Mouse (Mus musculus): ENCODE data around the gene 4930556J24Rik. TPM values are rescaled to one million over a fixed set of nuclear protein-coding genes. Genes with fewer than 3 reads are reported as not detected.
"Not testable (repeated sequence)": the region's sequence is repeated elsewhere in the genome, so short reads cannot be mapped to it uniquely, and the experiment has no call there.

The 4930556J24Rik gene
- polyA plus RNA-seq, 1 experiment: not detected

GRCm38 (mm10) chr11:3918738-3919137, 57.8 kb downstream of the 4930556J24Rik start:
- no peaks in the 10 kb centered on the region for H3K36me3 ChIP-seq (ENCODE audit: control insufficient read depth, insufficient read depth, low read length)
- H3K4me3 ChIP-seq (ENCODE audit: control insufficient read depth, insufficient read depth, low read length): no peak overlapping the region
- TF ChIP-seq CTCF (IDR thresholded peaks at IDR 0.05; ENCODE audit: borderline replicate concordance, control insufficient read depth, extremely low read depth, insufficient read depth, low read length, poor library complexity) (no peak), POLR2A (IDR thresholded peaks at IDR 0.05; ENCODE audit: control insufficient read depth, extremely low read depth, insufficient read depth, low read length, poor library complexity) (no peak)
- no peak overlapping the region for H3K27ac ChIP-seq (ENCODE audit: control insufficient read depth, insufficient read depth, low read length)
- H3K27me3 ChIP-seq (ENCODE audit: control insufficient read depth, insufficient read depth, low read length): no peaks in the 10 kb centered on the region
- H3K4me1 ChIP-seq (replicated peaks; ENCODE audit: control insufficient read depth, insufficient read depth, low read length): peaks cover 6% of the 10 kb centered on the region
- 31% methylated on average over 1 of the region's 1 CpGs for WGBS
- no peak for DNase-seq

GRCm38 (mm10) chr11:3914109-3914840, 62.3 kb downstream of the 4930556J24Rik start, which contains the start of gene Slc35e4:
Slc35e4 (minus strand) TSS chr11:3914664.
- no peaks in the 10 kb centered on the region; the same call in 1 of the 2 replicates for H3K27me3 ChIP-seq (ENCODE audit: control insufficient read depth, insufficient read depth, low read length)
- TF ChIP-seq POLR2A (IDR thresholded peaks at IDR 0.05; ENCODE audit: control insufficient read depth, extremely low read depth, insufficient read depth, low read length, poor library complexity) (0 out of 2 replicates have a peak, but pooled peaks have one; percentile 7), CTCF (IDR thresholded peaks at IDR 0.05; ENCODE audit: borderline replicate concordance, control insufficient read depth, extremely low read depth, insufficient read depth, low read length, poor library complexity) (peak; percentile 92)
- WGBS: under 1% methylated on average over 28 of the region's 28 CpGs
- H3K36me3 ChIP-seq (ENCODE audit: control insufficient read depth, insufficient read depth, low read length): no peaks in the 10 kb centered on the region
- H3K4me1 ChIP-seq (replicated peaks; ENCODE audit: control insufficient read depth, insufficient read depth, low read length): peaks cover 14% of the 10 kb centered on the region
- peak within 1 kb of the TSS; percentile 50 for H3K4me3 ChIP-seq (ENCODE audit: control insufficient read depth, insufficient read depth, low read length)
- no peak within 1 kb of the TSS for H3K27ac ChIP-seq (ENCODE audit: control insufficient read depth, insufficient read depth, low read length)
- DNase-seq: peak; percentile 79

GRCm38 (mm10) chr11:3913316-3914108, 63.1 kb downstream of the 4930556J24Rik start:
- TF ChIP-seq CTCF (IDR thresholded peaks at IDR 0.05; ENCODE audit: borderline replicate concordance, control insufficient read depth, extremely low read depth, insufficient read depth, low read length, poor library complexity): no peak
- 0 out of 2 replicates have a peak, but pooled peaks have one; percentile 5 for TF ChIP-seq POLR2A (IDR thresholded peaks at IDR 0.05; ENCODE audit: control insufficient read depth, extremely low read depth, insufficient read depth, low read length, poor library complexity)
- DNase-seq: peak; percentile 90
- peak overlapping the region; percentile 50 for H3K4me3 ChIP-seq (ENCODE audit: control insufficient read depth, insufficient read depth, low read length)
- H3K4me1 ChIP-seq (replicated peaks; ENCODE audit: control insufficient read depth, insufficient read depth, low read length): peaks cover 14% of the 10 kb centered on the region
- WGBS: 3% methylated on average over 65 of the region's 65 CpGs
- H3K27me3 ChIP-seq (ENCODE audit: control insufficient read depth, insufficient read depth, low read length): no peaks in the 10 kb centered on the region; the same call in 1 of the 2 replicates
- H3K27ac ChIP-seq (ENCODE audit: control insufficient read depth, insufficient read depth, low read length): no peak overlapping the region
- H3K36me3 ChIP-seq (ENCODE audit: control insufficient read depth, insufficient read depth, low read length): no peaks in the 10 kb centered on the region

- Histone ChIP-seq H3K4me1 (replicated peaks; ENCODE audit: control insufficient read depth, insufficient read depth, low read length) (peaks cover 14% of the 10 kb centered on the region), H3K27me3 (ENCODE audit: control insufficient read depth, insufficient read depth, low read length) (no peaks in the 10 kb centered on the region; the same call in 1 of the 2 replicates), H3K4me3 (ENCODE audit: control insufficient read depth, insufficient read depth, low read length) (peak overlapping the region; percentile 50; the same call in 1 of the 2 replicates), H3K27ac (ENCODE audit: control insufficient read depth, insufficient read depth, low read length) (no peak overlapping the region), H3K36me3 (ENCODE audit: control insufficient read depth, insufficient read depth, low read length) (no peaks in the 10 kb centered on the region)
- TF ChIP-seq CTCF (IDR thresholded peaks at IDR 0.05; ENCODE audit: borderline replicate concordance, control insufficient read depth, extremely low read depth, insufficient read depth, low read length, poor library complexity): no peak
- TF ChIP-seq POLR2A (IDR thresholded peaks at IDR 0.05; ENCODE audit: control insufficient read depth, extremely low read depth, insufficient read depth, low read length, poor library complexity): no peak
- DNase-seq: peak; percentile 25
- 46% methylated on average over 16 of the region's 16 CpGs for WGBS
These were observed 63.7 kb downstream of the 4930556J24Rik start for GRCm38 (mm10) chr11:3912875-3913271.

- 82% methylated on average over 19 of the region's 19 CpGs for WGBS
- peaks cover 14% of the 10 kb centered on the region for H3K4me1 ChIP-seq (replicated peaks; ENCODE audit: control insufficient read depth, insufficient read depth, low read length)
- H3K36me3 ChIP-seq (ENCODE audit: control insufficient read depth, insufficient read depth, low read length): no peaks in the 10 kb centered on the region
- H3K27ac ChIP-seq (ENCODE audit: control insufficient read depth, insufficient read depth, low read length): no peak overlapping the region
- H3K27me3 ChIP-seq (ENCODE audit: control insufficient read depth, insufficient read depth, low read length): no peaks in the 10 kb centered on the region; the same call in 1 of the 2 replicates
- DNase-seq: no peak
- no peak for TF ChIP-seq POLR2A (IDR thresholded peaks at IDR 0.05; ENCODE audit: control insufficient read depth, extremely low read depth, insufficient read depth, low read length, poor library complexity)
- no peak for TF ChIP-seq CTCF (IDR thresholded peaks at IDR 0.05; ENCODE audit: borderline replicate concordance, control insufficient read depth, extremely low read depth, insufficient read depth, low read length, poor library complexity)
- no peak overlapping the region for H3K4me3 ChIP-seq (ENCODE audit: control insufficient read depth, insufficient read depth, low read length)
These were observed 64.3 kb downstream of the 4930556J24Rik start for GRCm38 (mm10) chr11:3912100-3912874.

GRCm38 (mm10) chr11:3911440-3911839, 65.1 kb downstream of the 4930556J24Rik start:
- H3K27me3 ChIP-seq (ENCODE audit: control insufficient read depth, insufficient read depth, low read length); DNase-seq; H3K36me3 ChIP-seq (ENCODE audit: control insufficient read depth, insufficient read depth, low read length); H3K27ac ChIP-seq (ENCODE audit: control insufficient read depth, insufficient read depth, low read length); H3K4me3 ChIP-seq (ENCODE audit: control insufficient read depth, insufficient read depth, low read length): not testable (repeated sequence)
- H3K4me1 ChIP-seq (replicated peaks; ENCODE audit: control insufficient read depth, insufficient read depth, low read length): peaks cover 14% of the 10 kb centered on the region
- WGBS: 91% methylated on average over 6 of the region's 6 CpGs

Measured in thymus, adult 2 months (tissue).